Mouse (Mus musculus): ENCODE results near the gene Pkd1l1. TPM values are rescaled to one million over a fixed set of nuclear protein-coding genes. Genes with fewer than 3 reads are reported as not detected.
A peak's percentile ranks its signal among the peaks of the same experiment; 100 is the strongest.

The Pkd1l1 gene
- polyA plus RNA-seq, 1 experiment = 0.07 TPM

GRCm38 (mm10) chr11:8942446-8942845 is 30.6 kb downstream of the Pkd1l1 start:
- no peak for DNase-seq (ENCODE audit: low read depth)

GRCm38 (mm10) chr11:8936431-8937110 is 36.5 kb downstream of the Pkd1l1 start:
- DNase-seq (ENCODE audit: low read depth) = no peak

GRCm38 (mm10) chr11:8916081-8916671 is 56.9 kb downstream of the Pkd1l1 start:
- DNase-seq (ENCODE audit: low read depth) = no peak

GRCm38 (mm10) chr11:8882793-8883192 is 90.3 kb downstream of the Pkd1l1 start:
- DNase-seq (ENCODE audit: low read depth) = no peak

- DNase-seq (ENCODE audit: low read depth) = no peak
Observed at GRCm38 (mm10) chr11:8881521-8881920, 91.5 kb downstream of the Pkd1l1 start.

- no peak for DNase-seq (ENCODE audit: low read depth)
Observed at GRCm38 (mm10) chr11:8870115-8870514, 103.0 kb downstream of the Pkd1l1 start.

GRCm38 (mm10) chr11:8866021-8866420 is 107.0 kb downstream of the Pkd1l1 start:
- DNase-seq (ENCODE audit: low read depth) = no peak

GRCm38 (mm10) chr11:8863955-8864675 is 109.0 kb downstream of the Pkd1l1 start:
- no peak for DNase-seq (ENCODE audit: low read depth)

GRCm38 (mm10) chr11:8862426-8862825 is 110.6 kb downstream of the Pkd1l1 start:
- DNase-seq (ENCODE audit: low read depth) = no peak

- no peak for DNase-seq (ENCODE audit: low read depth)
Observed at GRCm38 (mm10) chr11:8861978-8862377, 111.1 kb downstream of the Pkd1l1 start.

GRCm38 (mm10) chr11:8860878-8861277 is 112.2 kb downstream of the Pkd1l1 start:
- DNase-seq (ENCODE audit: low read depth) = no peak

GRCm38 (mm10) chr11:8859868-8860267 is 113.2 kb downstream of the Pkd1l1 start:
- DNase-seq (ENCODE audit: low read depth) = no peak

GRCm38 (mm10) chr11:8859041-8859440 is 114.0 kb downstream of the Pkd1l1 start:
- DNase-seq (ENCODE audit: low read depth) = no peak

GRCm38 (mm10) chr11:8856125-8856524 is 116.9 kb downstream of the Pkd1l1 start:
- DNase-seq (ENCODE audit: low read depth) = no peak

- no peak for DNase-seq (ENCODE audit: low read depth)
Observed at GRCm38 (mm10) chr11:8848049-8848448, 125.0 kb downstream of the Pkd1l1 start.

- no peak for DNase-seq (ENCODE audit: low read depth)
Observed at GRCm38 (mm10) chr11:8847627-8848026, 125.4 kb downstream of the Pkd1l1 start.

- no peak for DNase-seq (ENCODE audit: low read depth)
Observed at GRCm38 (mm10) chr11:8836176-8836575, 136.9 kb downstream of the Pkd1l1 start.

- no peak for DNase-seq (ENCODE audit: low read depth)
Observed at GRCm38 (mm10) chr11:8834121-8834520, 138.9 kb downstream of the Pkd1l1 start.

- peak; percentile 68 for DNase-seq (ENCODE audit: low read depth)
Observed at GRCm38 (mm10) chr11:8830551-8830950, 142.5 kb downstream of the Pkd1l1 start.

- no peak for DNase-seq (ENCODE audit: low read depth)
Observed at GRCm38 (mm10) chr11:8829561-8829960, 143.5 kb downstream of the Pkd1l1 start.

- no peak for DNase-seq (ENCODE audit: low read depth)
Observed at GRCm38 (mm10) chr11:8828836-8829526, 144.1 kb downstream of the Pkd1l1 start.

GRCm38 (mm10) chr11:8826609-8827008 is 146.5 kb downstream of the Pkd1l1 start:
- peak; percentile 83 for DNase-seq (ENCODE audit: low read depth)
